Mouse (Mus musculus) lung, postnatal 0 days (tissue): ENCODE results near the gene Clps. TPM values are rescaled to one million over a fixed set of nuclear protein-coding genes. Genes with fewer than 3 reads are reported as not detected.
A peak's percentile ranks its signal among the peaks of the same experiment; 100 is the strongest.

Source experiments
- ATAC-seq: fragments of 200-750 bp; cut with Nextera tagmentation; 2 replicates; pipeline ENCODE4 v1.8.0; 2017; ENCODE audit warnings: moderate library complexity
- DNase-seq: peaks from one replicate; pipeline ENCODE4 v3.0.0-alpha.2; 2016; ENCODE audit warnings: low spot score
- H3K27ac ChIP-seq: fragments of 300-500 bp; sonication (generic); 2 replicates; pipeline ENCODE4 v1.5.1; 2014; ENCODE audit warnings: antibody characterized with exemption, mild to moderate bottlenecking, low read length, mixed read lengths
- H3K27me3 ChIP-seq: fragments of 300-500 bp; sonication (generic); replicated peaks from 2 replicates; pipeline ENCODE4 v1.6.1; 2014; ENCODE audit warnings: low read length, mixed read lengths; ENCODE audit not compliant: insufficient read depth
- H3K36me3 ChIP-seq: fragments of 300-500 bp; sonication (generic); 2 replicates; pipeline ENCODE4 v1.6.1; 2014; ENCODE audit warnings: low read length, mixed read lengths; ENCODE audit not compliant: insufficient read depth
- H3K4me1 ChIP-seq: fragments of 300-500 bp; sonication (generic); 2 replicates; pipeline ENCODE4 v1.6.1; 2014; ENCODE audit warnings: antibody characterized with exemption, low read depth, low read length, mixed read lengths; ENCODE audit not compliant: insufficient read depth
- H3K4me2 ChIP-seq: fragments of 300-500 bp; sonication (generic); replicated peaks from 2 replicates; pipeline ENCODE4 v1.6.1; 2014; ENCODE audit warnings: low read depth, mild to moderate bottlenecking, low read length, moderate library complexity, mixed read lengths
- H3K4me3 ChIP-seq: fragments of 300-500 bp; sonication (generic); 2 replicates; pipeline ENCODE4 v1.5.1; 2014; ENCODE audit warnings: low read depth, low read length
- H3K9ac ChIP-seq: fragments of 300-500 bp; sonication (generic); replicated peaks from 2 replicates; pipeline ENCODE4 v1.6.1; 2014; ENCODE audit warnings: low read depth, mild to moderate bottlenecking
- H3K9me3 ChIP-seq: fragments of 300-500 bp; sonication (generic); 2 replicates; pipeline ENCODE4 v1.6.1; 2016; ENCODE audit warnings: low read length, mixed read lengths
- CTCF ChIP-seq: IDR thresholded peaks from 2 replicates; pipeline ENCODE4 v1.5.1; 2016; ENCODE audit warnings: antibody characterized with exemption, mild to moderate bottlenecking
- EP300 ChIP-seq: IDR thresholded peaks from 2 replicates; pipeline ENCODE4 v1.6.1; 2016; ENCODE audit warnings: antibody characterized with exemption, mild to moderate bottlenecking, control low read depth
- whole genome bisulfite sequencing: fragments of 180-500 bp; shearing (Covaris S2); extraction: QIAGEN DNeasy Blood & Tissue Kit; methylation state at CpG from one replicate; pipeline ENCODE4 v1.1.7; 2014; 5-methylcytosine and 5-hydroxymethylcytosine counted together
- polyA plus RNA-seq: library from polyadenylated mRNA; unstranded; fragments of >200 nt; fragmentation: Nextera tagmentation; extraction: Ambion mirVana; gene quantifications from 2 replicates; pipeline ENCODE4 v1.2.1, GENCODE M21; 2015

Gene Clps
- polyA plus RNA-seq, 1 experiment from 2014 or later: 0.42 TPM

- no peaks in the 10 kb centered on the region for H3K36me3 ChIP-seq
- H3K4me3 ChIP-seq: no peak within 1 kb of the TSS
- TF ChIP-seq EP300 (no peak), CTCF (no peak)
- ATAC-seq (peak; percentile 80), DNase-seq (peak; percentile 52)
- no peaks in the 10 kb centered on the region for H3K4me1 ChIP-seq
- H3K27ac ChIP-seq: no peak within 1 kb of the TSS
- H3K9ac ChIP-seq: no peak within 1 kb of the TSS
- WGBS: 21% methylated on average over 48 of the region's 50 CpGs
- H3K4me2 ChIP-seq: peak within 1 kb of the TSS; percentile 11; the same call in 1 of the 2 replicates
- no peaks in the 10 kb centered on the region for H3K9me3 ChIP-seq
- H3K27me3 ChIP-seq: no peaks in the 10 kb centered on the region
Observed at GRCm38 (mm10) chr17:28575244-28576125, 14.9 kb upstream of the Clps start, which contains the start of gene Lhfpl5. Gene Lhfpl5, plus strand, starts transcription at chr17:28575641.

GRCm38 (mm10) chr17:28572941-28573340, 12.4 kb upstream of the Clps start:
- DNase-seq (no peak), ATAC-seq (no peak)
- Histone ChIP-seq H3K36me3 (no peaks in the 10 kb centered on the region), H3K4me1 (no peaks in the 10 kb centered on the region), H3K27ac (no peak overlapping the region), H3K27me3 (no peaks in the 10 kb centered on the region), H3K9me3 (no peaks in the 10 kb centered on the region), H3K4me2 (no peak overlapping the region), H3K4me3 (no peak overlapping the region), H3K9ac (no peak overlapping the region)
- 73% methylated on average over 6 of the region's 6 CpGs for WGBS
- TF ChIP-seq CTCF: no peak
- TF ChIP-seq EP300: no peak

- Histone ChIP-seq H3K4me1 (no peaks in the 10 kb centered on the region), H3K9ac (no peak overlapping the region), H3K27me3 (no peaks in the 10 kb centered on the region), H3K9me3 (no peaks in the 10 kb centered on the region), H3K36me3 (no peaks in the 10 kb centered on the region), H3K4me3 (no peak overlapping the region), H3K4me2 (no peak overlapping the region), H3K27ac (no peak overlapping the region)
- no peak for ATAC-seq
- DNase-seq: no peak
- TF ChIP-seq EP300: no peak
- no peak for TF ChIP-seq CTCF
- WGBS: 77% methylated on average over 7 of the region's 7 CpGs
Observed at GRCm38 (mm10) chr17:28572521-28572920, 12.0 kb upstream of the Clps start.

GRCm38 (mm10) chr17:28571868-28572267, 11.3 kb upstream of the Clps start:
- H3K27me3 ChIP-seq: no peaks in the 10 kb centered on the region
- no peaks in the 10 kb centered on the region for H3K36me3 ChIP-seq
- TF ChIP-seq EP300 (no peak), CTCF (no peak)
- no peak overlapping the region for H3K4me2 ChIP-seq
- ATAC-seq (no peak), DNase-seq (no peak)
- H3K4me3 ChIP-seq: no peak overlapping the region
- no peak overlapping the region for H3K9ac ChIP-seq
- 67% methylated on average over 3 of the region's 3 CpGs for WGBS
- H3K27ac ChIP-seq: no peak overlapping the region
- no peaks in the 10 kb centered on the region for H3K4me1 ChIP-seq
- H3K9me3 ChIP-seq: no peaks in the 10 kb centered on the region

GRCm38 (mm10) chr17:28567541-28567940, 7.0 kb upstream of the Clps start:
- Histone ChIP-seq H3K9me3 (no peaks in the 10 kb centered on the region), H3K36me3 (no peaks in the 10 kb centered on the region), H3K27me3 (no peaks in the 10 kb centered on the region), H3K9ac (no peak overlapping the region), H3K4me2 (no peak overlapping the region), H3K4me1 (no peaks in the 10 kb centered on the region), H3K4me3 (no peak overlapping the region), H3K27ac (no peak overlapping the region)
- WGBS: 29% methylated on average over 3 of the region's 3 CpGs
- DNase-seq (no peak), ATAC-seq (no peak)
- TF ChIP-seq EP300 (no peak), CTCF (no peak)

- TF ChIP-seq EP300 (no peak), CTCF (no peak)
- no peak overlapping the region for H3K4me3 ChIP-seq
- peak; percentile 48 for DNase-seq
- H3K36me3 ChIP-seq: no peaks in the 10 kb centered on the region
- no peaks in the 10 kb centered on the region for H3K27me3 ChIP-seq
- no peak overlapping the region for H3K9ac ChIP-seq
- H3K27ac ChIP-seq: no peak overlapping the region
- H3K4me1 ChIP-seq: no peaks in the 10 kb centered on the region
- H3K9me3 ChIP-seq: no peaks in the 10 kb centered on the region
- no peak for ATAC-seq
- H3K4me2 ChIP-seq: no peak overlapping the region
Observed at GRCm38 (mm10) chr17:28565181-28565580, 4.6 kb upstream of the Clps start.
